Mouse (Mus musculus) neural tube, embryonic 11.5 days (tissue): ENCODE measurements around the gene Iqsec3. TPM values are rescaled to one million over a fixed set of nuclear protein-coding genes. Genes with fewer than 3 reads are reported as not detected.

ENCODE experiments used
- ATAC-seq: fragments of 200-750 bp; cut with Nextera tagmentation; 2 replicates; pipeline ENCODE4 v1.8.0; 2017; ENCODE audit warnings: moderate number of reproducible peaks, mild to moderate bottlenecking, moderate TSS enrichment, moderate library complexity; ENCODE audit not compliant: insufficient read depth, low FRiP score, low TSS enrichment
- DNase-seq: peaks from one replicate; pipeline ENCODE4 v3.0.0-alpha.2; 2015; ENCODE audit warnings: low spot score
- H3K27ac ChIP-seq: fragments of 300-500 bp; sonication (generic); 2 replicates; pipeline ENCODE4 v1.5.1; 2014; ENCODE audit warnings: low read depth, mild to moderate bottlenecking, low read length
- H3K27me3 ChIP-seq: fragments of 300-500 bp; sonication (generic); 2 replicates; pipeline ENCODE4 v1.6.1; 2014; ENCODE audit warnings: mild to moderate bottlenecking, low read length, mixed read lengths; ENCODE audit not compliant: control insufficient read depth, insufficient read depth
- H3K36me3 ChIP-seq: fragments of 300-500 bp; sonication (generic); 2 replicates; pipeline ENCODE4 v1.6.1; 2014; ENCODE audit warnings: mild to moderate bottlenecking, low read length, moderate library complexity, mixed read lengths; ENCODE audit not compliant: control insufficient read depth, insufficient read depth
- H3K4me1 ChIP-seq: fragments of 300-500 bp; sonication (generic); 2 replicates; pipeline ENCODE4 v1.6.1; 2014; ENCODE audit warnings: low read length, mixed read lengths; ENCODE audit not compliant: control insufficient read depth, insufficient read depth
- H3K4me2 ChIP-seq: fragments of 300-500 bp; sonication (generic); 2 replicates; pipeline ENCODE4 v1.6.1; 2014; ENCODE audit warnings: low read depth, mild to moderate bottlenecking, moderate library complexity
- H3K4me3 ChIP-seq: fragments of 300-500 bp; sonication (generic); 2 replicates; pipeline ENCODE4 v1.5.1; 2014; ENCODE audit warnings: low read depth, low read length
- H3K9ac ChIP-seq: fragments of 300-500 bp; sonication (generic); 2 replicates; pipeline ENCODE4 v1.6.1; 2014; ENCODE audit warnings: mild to moderate bottlenecking, low read length
- H3K9me3 ChIP-seq: fragments of 300-500 bp; sonication (generic); 2 replicates; pipeline ENCODE4 v1.6.1; 2016; ENCODE audit warnings: low read length; ENCODE audit not compliant: control insufficient read depth
- WGBS: fragments of 180-500 bp; shearing (Covaris S2); extraction: QIAGEN DNeasy Blood & Tissue Kit; methylation state at CpG from one replicate; pipeline ENCODE4 v1.1.7; 2014; 5-methylcytosine and 5-hydroxymethylcytosine counted together
- polyA plus RNA-seq: library from polyadenylated mRNA; unstranded; fragments of >200 nt; fragmentation: Nextera tagmentation; extraction: Ambion mirVana; gene quantifications from 2 replicates; pipeline ENCODE4 v1.2.1, GENCODE M21; 2014

Gene Iqsec3
- 2.5 and 2.6 TPM in 2 replicates for polyA plus RNA-seq

GRCm38 (mm10) chr6:121473093-121473821 lies at the start of gene Iqsec3:
Iqsec3 (minus strand) TSS chr6:121473678.
- WGBS, result under 1% methylated on average over 56 of the region's 65 CpGs
- peaks cover 11% of the 10 kb centered on the region; the same call in 1 of the 2 replicates for H3K27me3 ChIP-seq
- no peaks in the 10 kb centered on the region for H3K36me3 ChIP-seq
- H3K9ac ChIP-seq, result peak within 1 kb of the TSS; percentile 58
- H3K4me1 ChIP-seq, result no peaks in the 10 kb centered on the region
- peak within 1 kb of the TSS; percentile 57 for H3K4me2 ChIP-seq
- DNase-seq, result peak; percentile 92
- H3K4me3 ChIP-seq, result peak within 1 kb of the TSS; percentile 42
- H3K27ac ChIP-seq, result peak within 1 kb of the TSS; percentile 73; the same call in 1 of the 2 replicates
- H3K9me3 ChIP-seq, result no peaks in the 10 kb centered on the region
- ATAC-seq, result peak; percentile 91

- H3K4me2 ChIP-seq, result no peak overlapping the region
- H3K9me3 ChIP-seq, result no peaks in the 10 kb centered on the region
- 85% methylated on average over 5 of the region's 5 CpGs for WGBS
- no peaks in the 10 kb centered on the region for H3K27me3 ChIP-seq
- H3K4me3 ChIP-seq, result no peak overlapping the region
- no peaks in the 10 kb centered on the region for H3K36me3 ChIP-seq
- no peak for ATAC-seq
- H3K4me1 ChIP-seq, result peaks cover 6% of the 10 kb centered on the region; the same call in 1 of the 2 replicates
- no peak for DNase-seq
- H3K27ac ChIP-seq, result no peak overlapping the region
- no peak overlapping the region for H3K9ac ChIP-seq
Measured at GRCm38 (mm10) chr6:121522106-121522705, 48.7 kb upstream of the Iqsec3 start.

GRCm38 (mm10) chr6:121521030-121521429 lies 47.6 kb upstream of the Iqsec3 start:
- Histone ChIP-seq H3K9me3 (no peaks in the 10 kb centered on the region), H3K27me3 (no peaks in the 10 kb centered on the region), H3K4me1 (peaks cover 6% of the 10 kb centered on the region; the same call in 1 of the 2 replicates), H3K36me3 (no peaks in the 10 kb centered on the region), H3K9ac (no peak overlapping the region), H3K27ac (no peak overlapping the region), H3K4me2 (no peak overlapping the region), H3K4me3 (no peak overlapping the region)
- no peak for ATAC-seq
- WGBS, result 82% methylated on average over 3 of the region's 3 CpGs
- no peak for DNase-seq

GRCm38 (mm10) chr6:121519896-121520295 lies 46.4 kb upstream of the Iqsec3 start:
- Histone ChIP-seq H3K9ac (no peak overlapping the region), H3K27ac (no peak overlapping the region), H3K27me3 (no peaks in the 10 kb centered on the region), H3K4me3 (no peak overlapping the region), H3K36me3 (no peaks in the 10 kb centered on the region), H3K4me1 (peaks cover 4% of the 10 kb centered on the region; the same call in 1 of the 2 replicates), H3K4me2 (no peak overlapping the region), H3K9me3 (no peaks in the 10 kb centered on the region)
- DNase-seq (no peak), ATAC-seq (no peak)
- WGBS, result 66% methylated on average over 2 of the region's 2 CpGs

GRCm38 (mm10) chr6:121519266-121519810 lies 45.9 kb upstream of the Iqsec3 start:
- H3K27me3 ChIP-seq, result no peaks in the 10 kb centered on the region
- no peak for ATAC-seq
- no peak overlapping the region for H3K4me2 ChIP-seq
- H3K36me3 ChIP-seq, result no peaks in the 10 kb centered on the region
- no peak overlapping the region for H3K9ac ChIP-seq
- no peaks in the 10 kb centered on the region for H3K4me1 ChIP-seq
- WGBS, result 78% methylated on average over 5 of the region's 5 CpGs
- no peaks in the 10 kb centered on the region for H3K9me3 ChIP-seq
- no peak for DNase-seq
- no peak overlapping the region for H3K27ac ChIP-seq
- H3K4me3 ChIP-seq, result no peak overlapping the region

GRCm38 (mm10) chr6:121517726-121518125 lies 44.2 kb upstream of the Iqsec3 start:
- Histone ChIP-seq H3K27ac (no peak overlapping the region), H3K36me3 (no peaks in the 10 kb centered on the region), H3K4me3 (no peak overlapping the region), H3K4me2 (no peak overlapping the region), H3K9ac (no peak overlapping the region), H3K9me3 (no peaks in the 10 kb centered on the region), H3K4me1 (no peaks in the 10 kb centered on the region), H3K27me3 (no peaks in the 10 kb centered on the region)
- ATAC-seq (no peak), DNase-seq (no peak)
- WGBS, result 91% methylated on average over 6 of the region's 6 CpGs

- no peak overlapping the region for H3K9ac ChIP-seq
- ATAC-seq (no peak), DNase-seq (no peak)
- no peak overlapping the region for H3K27ac ChIP-seq
- no peak overlapping the region for H3K4me3 ChIP-seq
- no peaks in the 10 kb centered on the region for H3K27me3 ChIP-seq
- H3K4me1 ChIP-seq, result no peaks in the 10 kb centered on the region
- no peak overlapping the region for H3K4me2 ChIP-seq
- H3K9me3 ChIP-seq, result no peaks in the 10 kb centered on the region
- H3K36me3 ChIP-seq, result no peaks in the 10 kb centered on the region
- WGBS, result 85% methylated on average over 3 of the region's 3 CpGs
Measured at GRCm38 (mm10) chr6:121510381-121510780, 36.9 kb upstream of the Iqsec3 start.

GRCm38 (mm10) chr6:121509871-121510270 lies 36.4 kb upstream of the Iqsec3 start:
- Histone ChIP-seq H3K4me2 (no peak overlapping the region), H3K4me1 (no peaks in the 10 kb centered on the region), H3K9me3 (no peaks in the 10 kb centered on the region), H3K36me3 (no peaks in the 10 kb centered on the region), H3K9ac (no peak overlapping the region), H3K27ac (no peak overlapping the region), H3K27me3 (no peaks in the 10 kb centered on the region), H3K4me3 (no peak overlapping the region)
- no peak for DNase-seq
- 86% methylated on average over 7 of the region's 7 CpGs for WGBS
- ATAC-seq, result no peak
